Mouse (Mus musculus) stomach, embryonic 14.5 days (tissue): ENCODE measurements around the gene Fgf18. TPM values are rescaled to one million over a fixed set of nuclear protein-coding genes. Genes with fewer than 3 reads are reported as not detected.

Experiments
- ATAC-seq: fragments of 200-750 bp; cut with Nextera tagmentation; 2 replicates; pipeline ENCODE4 v1.8.0; 2017; ENCODE audit warnings: low read depth, moderate TSS enrichment; ENCODE audit not compliant: insufficient number of reproducible peaks, insufficient read depth, low FRiP score
- H3K27ac ChIP-seq: fragments of 300-500 bp; sonication (generic); 2 replicates; pipeline ENCODE4 v1.5.1; 2014; ENCODE audit warnings: mild to moderate bottlenecking, low read length, moderate library complexity, mixed read lengths
- H3K27me3 ChIP-seq: fragments of 300-500 bp; sonication (generic); 2 replicates; pipeline ENCODE4 v1.6.1; 2014; ENCODE audit warnings: low read length, control low read depth, mixed read lengths; ENCODE audit not compliant: control insufficient read depth, insufficient read depth
- H3K36me3 ChIP-seq: fragments of 300-500 bp; sonication (generic); 2 replicates; pipeline ENCODE4 v1.6.1; 2014; ENCODE audit warnings: mild to moderate bottlenecking, control low read depth, low read length, moderate library complexity, mixed read lengths; ENCODE audit not compliant: control insufficient read depth, insufficient read depth
- H3K4me1 ChIP-seq: fragments of 300-500 bp; sonication (generic); 2 replicates; pipeline ENCODE4 v1.6.1; 2014; ENCODE audit warnings: low read length, control low read depth, mixed read lengths; ENCODE audit not compliant: control insufficient read depth, insufficient read depth
- H3K4me2 ChIP-seq: fragments of 300-500 bp; sonication (generic); replicated peaks from 2 replicates; pipeline ENCODE4 v1.6.1; 2014; ENCODE audit warnings: low read depth, low read length, control low read depth
- H3K4me3 ChIP-seq: fragments of 300-500 bp; sonication (generic); 2 replicates; pipeline ENCODE4 v1.5.1; 2014; ENCODE audit warnings: low read depth, low read length, control low read depth
- H3K9ac ChIP-seq: fragments of 300-500 bp; sonication (generic); replicated peaks from 2 replicates; pipeline ENCODE4 v1.6.1; 2014; ENCODE audit warnings: low read depth, mild to moderate bottlenecking, control low read depth, low read length, moderate library complexity, mixed read lengths
- H3K9me3 ChIP-seq: fragments of 300-500 bp; sonication (generic); 2 replicates; pipeline ENCODE4 v1.6.1; 2016; ENCODE audit warnings: low read depth, low read length, control low read depth; ENCODE audit not compliant: control insufficient read depth
- WGBS: fragments of 180-500 bp; shearing (Covaris S2); extraction: QIAGEN DNeasy Blood & Tissue Kit; methylation state at CpG from one replicate; pipeline ENCODE4 v1.1.7; 2014; 5-methylcytosine and 5-hydroxymethylcytosine counted together
- polyA plus RNA-seq: library from polyadenylated mRNA; unstranded; fragments of >200 nt; fragmentation: Nextera tagmentation; extraction: Ambion mirVana; gene quantifications from 2 replicates; pipeline ENCODE4 v1.2.1, GENCODE M21; 2014

The Fgf18 gene
- 2.8 and 3.7 TPM in 2 replicates for polyA plus RNA-seq

DNA sequence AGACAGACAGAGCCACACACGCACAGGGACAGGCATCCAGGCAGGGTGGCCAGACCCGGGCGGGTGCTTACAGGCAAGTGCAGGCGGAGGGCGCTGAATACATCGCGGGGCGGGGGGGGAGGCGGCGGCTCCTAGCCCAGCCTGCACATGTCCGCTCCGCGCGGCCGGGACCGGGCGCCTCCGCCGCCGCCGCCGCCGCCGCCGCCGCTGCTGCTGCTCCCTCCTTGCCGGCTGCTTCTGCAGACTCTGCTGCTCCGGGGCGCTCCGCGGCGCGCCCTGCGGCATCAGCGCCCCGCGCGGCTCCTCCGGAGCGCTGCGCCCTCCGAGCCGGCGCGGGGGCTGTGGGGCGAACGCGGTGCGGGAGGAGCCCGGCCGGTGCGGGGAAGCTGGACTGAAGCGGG, at the start of gene Fgf18:
Gene Fgf18 (minus strand): TSS at position 230 of the 401 bp plus-strand sequence.
- Histone ChIP-seq H3K27me3 (0 out of 2 replicates have a peak, but pooled peaks cover 3% of the 10 kb centered on the region), H3K36me3 (peaks cover 26% of the 10 kb centered on the region), H3K9me3 (no peaks in the 10 kb centered on the region), H3K4me3 (peak within 1 kb of the TSS; percentile 50), H3K4me2 (peak within 1 kb of the TSS; percentile 92), H3K9ac (peak within 1 kb of the TSS; percentile 28; the same call in 1 of the 2 replicates), H3K27ac (peak within 1 kb of the TSS; percentile 1; the same call in 1 of the 2 replicates), H3K4me1 (peaks cover 12% of the 10 kb centered on the region; the same call in 1 of the 2 replicates)
- under 1% methylated on average over 50 of the region's 53 CpGs for WGBS
- peak; percentile 19; the same call in 1 of the 2 replicates for ATAC-seq

DNA sequence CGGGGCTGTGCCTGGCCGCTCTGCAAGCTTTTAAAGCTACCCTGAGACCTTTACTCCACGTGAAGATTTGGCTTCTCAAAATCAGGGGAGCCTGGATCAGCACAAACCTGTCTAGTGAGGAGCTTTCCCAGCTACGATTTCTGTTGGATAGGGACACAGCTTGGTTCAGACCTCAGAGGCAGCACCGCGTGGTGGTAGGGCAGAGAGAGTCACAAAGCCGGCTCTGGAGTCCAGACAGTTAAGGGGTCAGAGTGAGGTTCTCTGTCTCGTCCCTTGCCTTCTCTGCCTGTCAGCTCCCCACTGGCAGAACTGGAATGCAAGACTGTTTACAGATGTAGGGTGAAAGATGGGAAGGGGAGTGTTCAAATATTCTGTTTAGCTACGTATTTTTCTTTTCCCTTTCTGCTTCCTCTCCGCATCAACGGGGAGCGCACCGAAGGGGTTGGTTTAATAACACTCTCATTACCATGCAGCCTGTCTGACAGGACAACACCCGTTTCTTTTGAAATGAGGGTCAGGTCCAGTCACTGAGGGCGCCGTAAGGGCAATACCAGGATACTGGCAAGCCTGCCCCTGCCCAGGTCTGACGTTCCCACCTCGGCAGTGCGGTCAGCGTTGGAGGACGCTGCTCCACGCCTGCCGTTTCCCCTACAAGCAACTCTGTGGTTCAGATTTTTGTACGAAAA, 49.4 kb upstream of the Fgf18 start:
- Histone ChIP-seq H3K27ac (no peak overlapping the region), H3K4me2 (no peak overlapping the region), H3K4me1 (peaks cover 14% of the 10 kb centered on the region), H3K4me3 (no peak overlapping the region), H3K36me3 (no peaks in the 10 kb centered on the region), H3K9me3 (peaks cover 9% of the 10 kb centered on the region; the same call in 1 of the 2 replicates), H3K27me3 (peaks cover 72% of the 10 kb centered on the region), H3K9ac (no peak overlapping the region)
- no peak for ATAC-seq
- WGBS = 11% methylated on average over 24 of the region's 24 CpGs

DNA sequence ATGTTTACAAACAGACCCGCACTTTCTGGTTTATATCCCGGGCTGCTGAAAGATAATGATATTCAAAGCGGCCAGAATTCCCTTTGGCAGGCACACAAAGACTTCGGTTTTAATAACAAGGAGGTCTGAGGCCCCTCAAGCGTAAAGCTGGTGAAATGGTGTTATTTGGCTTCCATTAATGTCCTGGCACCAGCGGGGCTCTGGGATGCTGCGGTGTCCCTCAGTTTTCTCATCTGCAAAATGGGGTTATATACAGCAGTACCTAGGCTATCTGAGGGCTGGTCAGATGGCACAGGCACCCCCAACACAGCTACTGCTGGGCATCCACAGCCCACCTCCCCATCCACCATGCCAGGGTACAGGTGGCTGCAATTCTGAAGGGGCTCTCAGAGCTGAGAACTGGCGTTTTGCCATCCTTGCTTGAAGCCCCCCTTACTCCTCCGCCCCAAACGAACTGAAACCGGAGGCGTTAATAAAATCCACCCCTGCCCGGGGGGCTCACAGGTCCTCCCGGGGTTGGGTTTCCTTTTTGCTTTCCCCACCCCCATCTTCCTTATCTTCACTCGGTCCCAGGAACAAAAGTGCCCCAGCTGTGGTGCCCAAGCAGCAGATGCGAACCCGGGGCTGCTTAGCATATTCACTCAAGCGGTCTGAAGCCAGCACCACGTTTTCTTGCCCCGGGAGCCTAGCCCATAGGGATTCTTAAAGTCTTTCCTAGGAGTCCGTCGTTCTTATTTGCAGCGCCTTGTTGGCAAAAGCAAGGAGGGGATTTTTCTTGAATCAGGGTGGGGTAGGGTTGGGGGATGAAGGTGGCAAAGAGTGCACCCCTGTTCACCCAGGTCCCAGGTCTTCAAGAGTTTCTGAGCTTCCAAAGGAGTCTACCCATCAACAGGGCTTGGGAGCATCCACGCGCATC, 48.6 kb upstream of the Fgf18 start:
- H3K27me3 ChIP-seq = peaks cover 70% of the 10 kb centered on the region
- H3K36me3 ChIP-seq = no peaks in the 10 kb centered on the region
- H3K27ac ChIP-seq = no peak overlapping the region
- peaks cover 9% of the 10 kb centered on the region; the same call in 1 of the 2 replicates for H3K9me3 ChIP-seq
- H3K4me2 ChIP-seq = no peak overlapping the region
- H3K9ac ChIP-seq = no peak overlapping the region
- no peak for ATAC-seq
- no peak overlapping the region for H3K4me3 ChIP-seq
- peaks cover 7% of the 10 kb centered on the region for H3K4me1 ChIP-seq
- 6% methylated on average over 25 of the region's 25 CpGs for WGBS

DNA sequence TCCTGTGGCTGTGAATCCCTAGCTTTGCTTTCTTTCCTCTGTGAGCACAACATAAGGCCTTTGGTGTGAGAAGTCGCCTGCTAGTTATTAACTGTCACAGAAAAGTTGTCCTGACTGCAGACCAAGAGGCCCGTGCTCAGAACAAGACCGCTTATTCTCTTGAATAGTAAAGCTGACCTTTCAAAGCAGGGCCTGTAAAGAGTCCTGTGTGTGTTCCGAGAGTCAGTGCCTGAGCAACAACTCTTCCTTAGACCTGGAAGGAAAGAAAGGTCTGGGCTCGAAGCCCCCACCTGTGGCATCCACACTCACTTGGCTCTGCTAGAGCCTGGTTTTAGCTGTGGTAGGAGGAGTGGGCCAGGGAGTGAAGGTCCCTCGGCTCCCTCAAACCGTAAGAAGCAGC, 47.9 kb upstream of the Fgf18 start:
- WGBS = 30% methylated on average over 7 of the region's 7 CpGs
- H3K9me3 ChIP-seq = peaks cover 9% of the 10 kb centered on the region; the same call in 1 of the 2 replicates
- no peak overlapping the region for H3K9ac ChIP-seq
- no peak overlapping the region for H3K4me2 ChIP-seq
- H3K27me3 ChIP-seq = peaks cover 63% of the 10 kb centered on the region
- H3K4me1 ChIP-seq = peaks cover 1% of the 10 kb centered on the region; the same call in 1 of the 2 replicates
- no peak overlapping the region for H3K27ac ChIP-seq
- H3K4me3 ChIP-seq = no peak overlapping the region
- H3K36me3 ChIP-seq = no peaks in the 10 kb centered on the region
- no peak for ATAC-seq

DNA sequence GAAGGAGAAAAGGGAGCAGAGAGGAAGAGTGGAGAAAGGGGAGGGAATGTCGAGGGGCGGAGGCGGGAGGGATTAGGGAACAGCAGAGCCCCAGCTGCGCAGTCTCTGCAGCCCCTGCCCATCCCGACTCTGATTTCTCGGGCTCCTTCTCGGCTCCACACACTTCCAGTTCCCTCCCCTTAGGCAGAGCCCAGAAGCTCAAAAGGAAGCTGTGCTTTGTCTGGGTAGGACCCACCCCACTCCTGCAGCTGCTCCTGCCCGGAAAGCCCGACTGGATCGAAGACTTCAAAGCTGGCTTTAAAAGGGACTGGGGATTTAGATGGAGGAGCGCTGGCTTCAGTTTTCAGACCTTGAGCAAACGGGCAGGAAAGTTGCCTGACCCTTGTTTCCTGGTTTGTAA, 46.5 kb upstream of the Fgf18 start:
- no peak for ATAC-seq
- Histone ChIP-seq H3K9me3 (peaks cover 9% of the 10 kb centered on the region; the same call in 1 of the 2 replicates), H3K27me3 (peaks cover 56% of the 10 kb centered on the region), H3K36me3 (no peaks in the 10 kb centered on the region), H3K4me2 (no peak overlapping the region), H3K27ac (no peak overlapping the region), H3K4me3 (peak overlapping the region; percentile 3; the same call in 1 of the 2 replicates), H3K9ac (no peak overlapping the region), H3K4me1 (no peaks in the 10 kb centered on the region)
- WGBS = 3% methylated on average over 12 of the region's 12 CpGs

DNA sequence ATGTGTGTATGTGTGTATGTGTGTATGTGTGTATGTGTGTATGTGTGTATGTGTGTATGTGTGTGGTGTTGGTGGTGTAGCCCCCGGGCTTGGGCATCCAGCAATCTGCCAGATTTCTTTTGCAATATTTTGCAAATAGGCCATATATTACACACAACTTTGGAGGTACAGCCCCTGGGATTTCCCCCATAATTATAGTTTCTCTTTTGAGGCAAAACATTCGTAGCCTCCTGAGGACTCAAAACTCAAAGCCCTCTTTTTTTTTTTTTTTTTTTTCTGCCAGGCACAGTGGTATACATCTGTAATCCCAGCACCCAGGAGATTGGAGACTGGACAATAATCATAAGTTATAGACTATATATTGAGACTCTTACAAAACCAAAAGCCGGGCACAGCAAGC, 34.6 kb upstream of the Fgf18 start:
- no peak for ATAC-seq
- Histone ChIP-seq H3K27me3 (0 out of 2 replicates have a peak, but pooled peaks cover 4% of the 10 kb centered on the region), H3K9me3 (no peaks in the 10 kb centered on the region), H3K4me2 (no peak overlapping the region), H3K4me1 (0 out of 2 replicates have a peak, but pooled peaks cover 5% of the 10 kb centered on the region), H3K4me3 (no peak overlapping the region), H3K9ac (no peak overlapping the region), H3K36me3 (no peaks in the 10 kb centered on the region), H3K27ac (no peak overlapping the region)
- WGBS = 81% methylated on average over 3 of the region's 3 CpGs

DNA sequence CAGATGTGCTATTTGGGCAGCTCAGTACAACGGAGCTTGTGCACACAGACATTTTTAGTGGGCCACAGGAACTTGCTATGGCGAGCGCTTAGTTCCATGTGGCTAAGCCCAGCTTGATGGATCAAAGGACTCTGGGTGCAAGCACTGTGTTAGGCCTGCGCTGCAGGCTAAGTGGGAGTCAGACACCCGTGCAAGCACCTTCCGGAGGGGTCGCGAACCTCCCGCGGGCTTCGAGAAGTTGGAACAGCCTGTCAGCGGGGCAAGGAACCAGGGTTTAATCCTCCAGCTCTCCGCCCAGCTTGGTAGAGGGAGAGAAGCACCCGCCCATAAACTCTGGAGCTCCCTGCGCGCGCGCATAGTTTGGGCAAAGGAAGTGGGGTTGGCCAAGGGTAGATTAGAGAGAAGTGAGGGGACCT, 33.5 kb upstream of the Fgf18 start:
- Histone ChIP-seq H3K4me1 (0 out of 2 replicates have a peak, but pooled peaks cover 5% of the 10 kb centered on the region), H3K27me3 (0 out of 2 replicates have a peak, but pooled peaks cover 7% of the 10 kb centered on the region), H3K36me3 (no peaks in the 10 kb centered on the region), H3K4me3 (peak overlapping the region; percentile 15), H3K4me2 (peak overlapping the region; percentile 29), H3K9me3 (no peaks in the 10 kb centered on the region), H3K27ac (no peak overlapping the region), H3K9ac (no peak overlapping the region)
- WGBS = 1% methylated on average over 18 of the region's 18 CpGs
- ATAC-seq = peak; percentile 61

DNA sequence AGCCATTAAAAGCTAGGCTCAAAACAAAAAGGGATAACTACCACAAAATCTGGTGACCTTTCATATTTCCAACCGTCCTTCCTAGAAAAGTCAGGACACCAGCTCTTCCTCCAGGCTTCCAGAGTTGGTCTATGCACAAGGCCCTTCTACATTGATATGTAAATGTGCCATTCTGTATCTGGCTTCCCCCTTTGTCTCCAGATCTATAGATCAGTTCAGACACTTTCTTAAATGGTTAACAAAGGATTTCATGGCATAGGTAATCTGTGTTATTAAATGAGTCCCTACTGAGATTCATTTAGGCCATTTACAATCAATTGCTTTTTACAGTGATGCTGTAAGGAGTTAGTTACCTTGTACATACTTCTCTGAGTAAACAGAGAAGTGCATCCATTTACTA, 32.6 kb upstream of the Fgf18 start:
- 65% methylated on average over 1 of the region's 1 CpGs for WGBS
- H3K9me3 ChIP-seq = no peaks in the 10 kb centered on the region
- H3K4me2 ChIP-seq = no peak overlapping the region
- 0 out of 2 replicates have a peak, but pooled peaks cover 7% of the 10 kb centered on the region for H3K27me3 ChIP-seq
- 0 out of 2 replicates have a peak, but pooled peaks cover 5% of the 10 kb centered on the region for H3K4me1 ChIP-seq
- no peak for ATAC-seq
- H3K4me3 ChIP-seq = no peak overlapping the region
- no peak overlapping the region for H3K27ac ChIP-seq
- no peak overlapping the region for H3K9ac ChIP-seq
- H3K36me3 ChIP-seq = no peaks in the 10 kb centered on the region
